Mouse (Mus musculus) MEL (cell line): ENCODE measurements around the gene 9530003J23Rik.

Experiments used
- CTCF ChIP-seq, 3 experiments: IDR thresholded peaks in 2 of 3; conservative IDR thresholded peaks in 1 of 3; 2 replicates each; pipeline ENCODE4 v1.5.1; 2011 to 2012; ENCODE audit warnings: low read length in 3 of 3, low read depth in 2 of 3, mild to moderate bottlenecking in 2 of 3, improper control_type of control experiment in 1 of 3, inconsistent platforms in 1 of 3, mixed read lengths in 1 of 3, moderate library complexity in 1 of 3; ENCODE audit not compliant: control insufficient read depth in 1 of 3, insufficient read depth in 1 of 3, poor library complexity in 1 of 3, severe bottlenecking in 1 of 3
- KAT2A ChIP-seq: conservative IDR thresholded peaks from 2 replicates; pipeline ENCODE4 v1.6.1; 2012; ENCODE audit warnings: low read depth, low read length, improper control_type of control experiment, inconsistent platforms
- MAX ChIP-seq: IDR thresholded peaks from 2 replicates; pipeline ENCODE4 v1.6.1; 2011; ENCODE audit warnings: low read length, improper control_type of control experiment
- POLR2A ChIP-seq, 2 experiments: IDR thresholded peaks; 2 replicates each; pipeline ENCODE4 v1.6.1; 2011 to 2012; ENCODE audit warnings: low read length in 2 of 2, mild to moderate bottlenecking in 2 of 2, control low read depth in 1 of 2, improper control_type of control experiment in 1 of 2, low read depth in 1 of 2, moderate library complexity in 1 of 2; ENCODE audit not compliant: control insufficient read depth in 1 of 2, insufficient read depth in 1 of 2, poor library complexity in 1 of 2
- SIN3A ChIP-seq: IDR thresholded peaks from 2 replicates; pipeline ENCODE4 v1.6.1; 2012; ENCODE audit warnings: low read length, improper control_type of control experiment, inconsistent platforms
- SMC3 ChIP-seq: IDR thresholded peaks from 2 replicates; pipeline ENCODE4 v1.6.1; 2011; ENCODE audit warnings: low read depth, low read length, improper control_type of control experiment
- ZC3H11A ChIP-seq: IDR thresholded peaks from 2 replicates; pipeline ENCODE4 v1.6.1; 2012; ENCODE audit warnings: low read depth, mild to moderate bottlenecking, inconsistent platforms, low read length, improper control_type of control experiment
- ZMIZ1 ChIP-seq: IDR thresholded peaks from 2 replicates; pipeline ENCODE4 v1.6.1; 2012; ENCODE audit warnings: low read depth, mild to moderate bottlenecking, inconsistent platforms, low read length, improper control_type of control experiment, moderate library complexity

- TF ChIP-seq CTCF (IDR thresholded peaks at IDR 0.05 in 2 of 3, conservative IDR thresholded peaks at IDR 0.05 in 1 of 3; ENCODE audit: control insufficient read depth in 1 of 3, insufficient read depth in 1 of 3, low read depth in 2 of 3, low read length in 3 of 3, poor library complexity in 1 of 3, severe bottlenecking in 1 of 3) (no peak), POLR2A (IDR thresholded peaks at IDR 0.05; ENCODE audit: control insufficient read depth in 1 of 2, insufficient read depth in 1 of 2, low read depth in 1 of 2, low read length in 2 of 2, poor library complexity in 1 of 2) (no peak), MAX (no peak), SMC3 (no peak), ZMIZ1 (no peak), KAT2A (no peak), SIN3A (no peak), ZC3H11A (no peak)
These were observed at the start of gene 9530003J23Rik for GRCm38 (mm10) chr10:117238603-117239002.
